Mouse (Mus musculus) thymus, postnatal 4 days (tissue): ENCODE data around the gene BC025920.

Experiments used
- DNase-seq: peaks from one replicate; pipeline ENCODE4 v3.0.0; 2021

BC025920 gene

GRCm38 (mm10) chr10:81644716-81645115 is 38.6 kb downstream of the BC025920 start:
- peak; percentile 11 for DNase-seq

GRCm38 (mm10) chr10:81645391-81645790 is 39.3 kb downstream of the BC025920 start:
- DNase-seq = peak; percentile 2

DNA sequence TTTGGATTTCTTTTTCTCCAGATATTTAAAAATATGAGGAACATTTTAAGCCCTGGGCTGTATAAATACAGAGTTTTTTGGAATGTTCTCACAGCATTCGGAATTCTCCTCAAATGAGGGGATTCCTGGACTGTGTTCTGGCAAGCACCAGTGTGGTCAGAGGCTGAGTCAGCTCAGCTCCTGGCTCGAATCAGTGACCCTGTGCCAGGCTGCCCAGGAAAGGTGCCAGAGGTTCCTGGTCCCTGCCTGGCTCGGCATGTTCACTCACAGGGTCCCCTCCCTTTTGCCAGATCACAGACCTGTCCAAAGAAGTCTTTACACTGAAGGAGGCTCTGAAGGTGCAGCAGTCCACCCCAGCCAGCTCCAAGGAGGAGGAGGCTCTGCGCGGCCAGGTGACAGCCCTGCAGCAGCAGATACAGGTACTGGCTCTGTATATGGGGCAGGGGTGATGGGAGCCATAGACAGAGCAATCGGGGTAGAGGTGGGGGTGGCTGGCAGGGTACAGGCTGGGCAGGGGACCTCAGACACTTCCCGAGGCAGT is 40.0 kb downstream of the BC025920 start:
- DNase-seq = peak; percentile 7

DNA sequence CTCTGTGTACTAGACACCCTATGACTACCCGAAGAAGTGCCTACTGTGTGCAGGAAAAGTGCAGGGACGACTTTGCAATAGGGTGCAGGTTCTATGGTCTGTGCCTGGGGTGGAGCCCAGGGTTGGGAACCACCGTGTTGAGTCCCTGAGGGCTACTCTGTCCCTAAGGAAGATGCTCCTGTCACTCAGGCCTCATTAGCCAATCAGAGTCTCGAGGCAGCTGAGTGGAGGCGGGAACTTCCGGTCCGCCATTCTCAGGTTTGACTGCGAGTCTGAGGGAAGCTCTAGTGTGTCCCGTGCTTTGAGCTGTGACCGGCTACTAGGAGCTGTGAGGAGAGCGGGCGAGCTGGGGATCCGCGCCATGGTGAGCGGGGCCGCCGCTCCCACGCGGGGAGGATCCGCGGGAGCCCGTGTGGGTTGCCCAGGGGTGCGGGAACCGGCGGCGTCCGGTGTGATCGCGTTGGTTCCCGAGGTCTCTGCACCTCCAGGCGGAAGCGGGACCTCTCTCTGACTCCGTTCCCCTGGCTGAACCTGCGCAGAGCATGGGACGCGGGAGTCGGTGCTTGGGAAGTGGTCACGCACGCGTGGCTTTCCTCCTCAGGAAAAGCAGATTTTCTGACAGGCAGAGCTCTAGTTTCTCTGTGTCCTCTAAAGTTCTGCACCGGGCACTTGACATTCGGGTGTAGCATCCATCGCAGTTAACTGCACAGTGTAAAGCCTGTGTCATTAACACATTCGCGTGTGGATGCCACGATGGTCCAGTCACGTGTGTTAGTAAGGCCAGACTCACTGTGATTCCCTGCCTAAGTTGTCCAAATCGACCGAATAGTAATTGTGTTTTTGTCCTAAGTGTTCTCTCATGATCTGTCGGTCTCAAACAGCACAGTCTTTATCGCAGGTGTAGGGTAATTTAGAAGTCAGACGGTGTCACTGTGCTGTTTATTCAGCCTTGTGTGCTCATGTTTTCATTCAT is 43.0 kb downstream of the BC025920 start, which contains the start of gene Gm10778:
TSS of gene Gm10778 (plus strand) at position 257 of the 973 bp plus-strand sequence.
- DNase-seq = peak; percentile 87

DNA sequence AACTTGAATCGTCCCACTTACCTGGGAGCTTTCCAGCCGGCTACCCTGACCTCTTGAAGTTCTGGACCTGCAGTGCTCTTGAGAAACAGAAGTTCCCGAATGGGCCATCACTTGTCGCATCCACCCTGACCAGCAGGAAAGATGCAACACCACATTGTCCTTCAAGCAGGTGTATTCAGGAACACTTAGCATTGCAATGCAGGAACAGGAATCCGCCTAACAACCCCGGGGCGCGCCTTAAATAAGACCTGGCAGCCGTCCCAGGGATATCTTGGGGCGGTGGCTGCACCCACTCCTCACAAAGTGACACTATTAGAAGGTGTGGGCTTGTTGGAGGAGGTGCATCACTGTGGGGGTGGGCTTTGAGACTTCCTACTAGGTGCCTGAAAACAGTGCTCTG is 49.1 kb downstream of the BC025920 start:
- peak; percentile 4 for DNase-seq

- no peak for DNase-seq
Measured at GRCm38 (mm10) chr10:81656174-81656573, 50.1 kb downstream of the BC025920 start.
